Mouse (Mus musculus) liver, embryonic 14 days (tissue): ENCODE results near the gene Ogdh. TPM values are rescaled to one million over a fixed set of nuclear protein-coding genes. Genes with fewer than 3 reads are reported as not detected.

Experiments
- polyA plus RNA-seq: library from polyadenylated mRNA; depleted of rRNA; stranded (reverse); fragments of >200 nt; gene quantifications from 2 replicates; pipeline ENCODE4 v1.2.3, GENCODE M21; 2012; rRNA removed

Ogdh gene
- 37.9 and 43.6 TPM in 2 replicates for polyA plus RNA-seq

DNA sequence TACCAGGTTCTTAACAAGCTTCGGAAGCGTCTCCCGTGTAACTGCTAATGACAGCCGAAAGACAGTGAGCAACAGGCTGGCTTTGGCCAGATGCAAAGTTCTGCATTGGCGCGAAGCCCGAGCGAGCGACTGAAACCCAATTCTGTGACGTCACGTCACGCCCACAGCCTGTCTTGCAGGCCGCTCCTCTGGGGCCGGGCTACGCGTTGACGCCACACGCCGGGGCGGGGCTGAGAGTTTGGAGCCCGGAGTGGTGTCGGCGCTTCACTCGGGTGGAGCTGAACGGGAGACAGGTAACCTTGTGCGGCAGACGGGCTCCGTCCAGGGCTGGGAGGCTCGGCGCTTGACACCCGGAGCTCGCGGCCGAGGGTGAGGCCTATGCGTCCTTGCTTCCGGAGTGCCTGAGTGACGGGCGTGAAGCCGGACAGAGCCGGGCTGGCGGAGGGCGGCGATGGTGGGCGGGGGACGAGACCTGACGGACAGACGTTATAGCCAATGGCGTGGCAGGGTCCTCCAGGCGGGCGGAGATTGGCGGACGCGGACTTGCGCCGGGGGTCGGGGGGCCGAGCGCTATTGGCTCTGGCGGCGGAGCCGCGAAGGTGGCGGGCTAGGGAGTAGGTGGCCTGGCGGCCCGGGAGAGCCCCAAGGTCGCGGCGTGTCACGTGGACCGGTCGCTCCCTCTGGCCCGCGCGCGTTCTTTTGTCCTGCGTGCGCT lies at the start of gene Ogdh:
Gene Ogdh, plus strand, starts transcription at position 233 of the 715 bp plus-strand sequence.

DNA sequence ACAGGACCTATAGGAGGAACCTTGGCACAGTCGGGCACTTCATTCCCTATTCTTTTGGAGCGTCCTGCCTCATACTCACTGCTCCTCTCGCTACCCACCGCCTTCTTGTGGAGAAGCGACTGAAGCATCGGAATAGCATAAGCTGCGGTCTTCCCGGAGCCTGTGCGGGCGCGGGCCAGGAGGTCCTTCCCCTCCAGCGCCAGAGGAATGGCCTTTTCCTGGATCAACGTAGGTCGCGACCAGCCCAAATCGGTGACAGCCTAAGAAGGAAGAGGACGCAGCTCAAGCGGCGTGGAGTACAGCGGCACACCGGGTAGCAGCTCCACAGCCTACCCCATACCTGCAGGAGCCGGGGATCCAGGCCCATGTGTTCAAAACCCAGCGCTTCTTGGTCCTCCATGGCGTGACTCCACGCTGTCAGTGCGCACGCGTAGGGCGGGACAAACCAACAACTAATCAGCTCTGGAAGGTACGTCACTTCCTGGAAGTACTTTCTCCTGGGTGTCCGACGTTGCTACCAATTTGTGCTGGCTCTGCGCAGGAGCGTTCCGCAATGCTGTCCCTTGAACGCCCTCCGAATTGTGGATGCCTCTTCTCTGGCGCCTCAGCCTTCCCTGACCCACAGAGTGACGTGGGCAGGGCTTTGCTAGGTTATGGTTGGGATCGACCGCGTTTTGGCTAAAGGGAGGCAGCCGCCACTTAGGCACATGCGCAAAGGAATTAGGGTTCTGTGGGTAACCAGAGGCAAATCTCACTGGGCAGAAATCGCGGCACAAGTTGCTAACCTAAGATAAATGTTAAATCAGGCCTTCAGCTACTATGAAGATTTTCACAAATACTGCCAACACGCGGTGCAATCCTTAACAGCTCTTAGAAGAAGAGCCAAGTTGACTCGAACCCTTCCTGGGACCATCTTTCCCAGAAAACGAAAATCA lies 23.8 kb upstream of the Ogdh start, which contains the start of gene Ddx56:
Gene Ddx56, minus strand, starts transcription at position 453 of the 935 bp plus-strand sequence.

DNA sequence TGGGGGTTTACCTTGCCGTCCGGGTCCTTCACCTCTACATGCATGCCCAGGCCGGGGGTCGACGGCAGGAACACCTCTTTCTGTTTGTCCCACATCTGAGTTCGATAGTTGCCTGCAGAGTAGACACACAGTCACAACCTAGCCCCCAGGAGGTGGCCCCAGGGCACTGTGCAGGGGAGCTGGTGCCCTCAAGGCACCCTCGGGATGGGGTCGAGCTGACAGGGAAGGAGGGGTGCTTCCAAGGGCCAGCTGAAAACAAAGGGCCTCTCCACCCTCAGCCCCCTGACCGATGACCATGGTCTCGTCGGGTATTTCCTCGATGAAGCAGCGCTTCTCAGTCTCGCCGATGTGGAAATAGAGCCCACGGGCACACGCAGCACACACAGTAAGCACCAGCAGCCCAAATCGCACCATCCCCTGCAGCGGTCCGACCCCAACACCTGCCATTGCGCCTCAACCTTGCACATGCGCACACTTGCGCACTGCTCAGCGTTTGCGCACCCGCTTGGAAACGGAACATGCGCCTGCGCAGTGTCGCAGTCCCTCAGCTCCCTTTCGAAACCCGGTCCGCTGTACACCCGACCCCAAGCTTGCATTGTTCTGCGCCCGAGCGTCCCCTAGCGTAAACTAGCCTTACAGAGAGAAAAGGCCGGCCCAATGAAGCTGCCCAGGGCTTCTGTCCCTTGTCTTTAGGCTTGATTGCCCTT lies 16.9 kb upstream of the Ogdh start, which contains the start of gene Tmed4:
Gene Tmed4, minus strand, starts transcription at position 484 of the 707 bp plus-strand sequence.

GRCm38 (mm10) chr11:6388726-6389413 lies 97.4 kb downstream of the Ogdh start, which contains the start of gene Zmiz2:
Gene Zmiz2, plus strand, starts transcription at chr11:6389074.

Other genes starting within 250 kb of the Ogdh start
- 0.37 and 0.43 TPM in 2 replicates for gene Camk2b, start 225.3 kb upstream of the Ogdh start, polyA plus RNA-seq
- gene A730071L15Rik, start 91.6 kb upstream of the Ogdh start, polyA plus RNA-seq, result 0.06 TPM in 2 replicates
- gene Nudcd3, start 91.2 kb upstream of the Ogdh start, polyA plus RNA-seq, result 10.2 and 11.7 TPM in 2 replicates
- gene Npc1l1, start 61.5 kb upstream of the Ogdh start, polyA plus RNA-seq, result 0.08 and 0.09 TPM in 2 replicates
- 27.3 and 31.2 TPM in 2 replicates for gene Ddx56, start 23.9 kb upstream of the Ogdh start, polyA plus RNA-seq
- 25.5 and 28.9 TPM in 2 replicates for gene Tmed4, start 16.8 kb upstream of the Ogdh start, polyA plus RNA-seq
- 5.4 and 7.5 TPM in 2 replicates for gene Zmiz2, start 97.4 kb downstream of the Ogdh start, polyA plus RNA-seq
- 1,822 and 2,000 TPM in 2 replicates for gene Ppia, start 123.8 kb downstream of the Ogdh start, polyA plus RNA-seq
- gene H2afv, start 152.8 kb downstream of the Ogdh start, polyA plus RNA-seq, result 44.4 TPM in 2 replicates
- 6.2 and 7.7 TPM in 2 replicates for gene Purb, start 184.3 kb downstream of the Ogdh start, polyA plus RNA-seq
- 4.9 and 7.1 TPM in 2 replicates for gene Myo1g, start 229.3 kb downstream of the Ogdh start, polyA plus RNA-seq